Mouse (Mus musculus) midbrain, postnatal 0 days (tissue): ENCODE measurements around the gene Snapc2. TPM values are rescaled to one million over a fixed set of nuclear protein-coding genes. Genes with fewer than 3 reads are reported as not detected.

ENCODE experiments used
- ATAC-seq: fragments of 200-750 bp; cut with Nextera tagmentation; 2 replicates; pipeline ENCODE4 v1.8.0; 2017; ENCODE audit warnings: moderate number of reproducible peaks, mild to moderate bottlenecking, moderate TSS enrichment, moderate library complexity; ENCODE audit not compliant: low FRiP score
- DNase-seq: peaks from one replicate; pipeline ENCODE4 v3.0.0-alpha.2; 2015; ENCODE audit warnings: low spot score
- H3K27ac ChIP-seq: fragments of 300-500 bp; sonication (generic); 2 replicates; pipeline ENCODE4 v1.5.1; 2014; ENCODE audit warnings: low read depth, mild to moderate bottlenecking, low read length, mixed read lengths
- H3K27me3 ChIP-seq: fragments of 300-500 bp; sonication (generic); 2 replicates; pipeline ENCODE4 v1.6.1; 2014; ENCODE audit warnings: low read length, control low read depth, mixed read lengths; ENCODE audit not compliant: insufficient read depth
- H3K36me3 ChIP-seq: fragments of 300-500 bp; sonication (generic); 2 replicates; pipeline ENCODE4 v1.6.1; 2014; ENCODE audit warnings: low read length, control low read depth, mixed read lengths; ENCODE audit not compliant: insufficient read depth
- H3K4me1 ChIP-seq: fragments of 300-500 bp; sonication (generic); 2 replicates; pipeline ENCODE4 v1.6.1; 2014; ENCODE audit warnings: mild to moderate bottlenecking, control low read depth, antibody characterized with exemption, low read length, mixed read lengths; ENCODE audit not compliant: insufficient read depth
- H3K4me2 ChIP-seq: fragments of 300-500 bp; sonication (generic); 2 replicates; pipeline ENCODE4 v1.6.1; 2014; ENCODE audit warnings: low read depth, mild to moderate bottlenecking, low read length, mixed read lengths; ENCODE audit not compliant: poor library complexity, severe bottlenecking
- H3K4me3 ChIP-seq: fragments of 300-500 bp; sonication (generic); 2 replicates; pipeline ENCODE4 v1.5.1; 2014; ENCODE audit warnings: low read depth, mild to moderate bottlenecking, low read length, moderate library complexity
- H3K9ac ChIP-seq: fragments of 300-500 bp; sonication (generic); replicated peaks from 2 replicates; pipeline ENCODE4 v1.6.1; 2014; ENCODE audit warnings: mild to moderate bottlenecking, low read length, moderate library complexity, mixed read lengths; ENCODE audit not compliant: poor library complexity, severe bottlenecking
- H3K9me3 ChIP-seq: fragments of 300-500 bp; sonication (generic); 2 replicates; pipeline ENCODE4 v1.6.1; 2016; ENCODE audit warnings: low read length, control low read depth
- CTCF ChIP-seq: IDR thresholded peaks from 2 replicates; pipeline ENCODE4 v1.5.1; 2016; ENCODE audit warnings: antibody characterized with exemption, mild to moderate bottlenecking
- WGBS: fragments of 180-500 bp; shearing (Covaris S2); extraction: QIAGEN DNeasy Blood & Tissue Kit; methylation state at CpG from one replicate; pipeline ENCODE4 v1.1.7; 2014; 5-methylcytosine and 5-hydroxymethylcytosine counted together
- polyA plus RNA-seq: library from polyadenylated mRNA; unstranded; fragments of >200 nt; fragmentation: Nextera tagmentation; extraction: Ambion mirVana; gene quantifications from 2 replicates; pipeline ENCODE4 v1.2.1, GENCODE M21; 2015
- total RNA-seq: library from RNA; depleted of rRNA; stranded (reverse); fragments of >200 nt; gene quantifications from 2 replicates; pipeline ENCODE4 v1.2.3, GENCODE M21; 2014

The Snapc2 gene
- total and polyA plus RNA-seq, 2 experiments from 2014 or later: 64.8 to 74.3 TPM

DNA sequence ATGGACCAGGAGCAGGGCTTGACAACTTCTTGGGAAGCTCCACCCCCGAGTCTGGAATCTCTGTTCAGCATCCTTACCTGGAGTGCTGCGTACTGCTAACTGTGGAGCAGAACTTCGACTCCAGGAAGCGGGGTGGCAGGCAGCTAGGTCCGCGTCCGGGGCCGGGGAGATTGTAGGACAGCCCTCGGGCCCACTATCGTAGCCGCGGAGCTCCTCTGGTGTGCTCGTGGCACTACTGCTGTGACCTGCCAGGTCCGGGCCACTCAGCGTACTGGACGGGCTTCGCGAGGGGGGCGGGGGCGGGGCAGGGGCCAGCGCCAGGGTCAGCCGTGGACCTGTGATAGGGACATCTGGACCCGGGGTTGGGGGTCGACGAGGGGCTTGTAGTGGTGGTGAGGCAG lies 40.1 kb upstream of the Snapc2 start:
- Histone ChIP-seq H3K9ac (peak overlapping the region; percentile 64), H3K4me1 (peaks cover 16% of the 10 kb centered on the region; the same call in 1 of the 2 replicates), H3K27ac (peak overlapping the region; percentile 63), H3K27me3 (no peaks in the 10 kb centered on the region), H3K36me3 (peaks cover 7% of the 10 kb centered on the region), H3K4me2 (peak overlapping the region; percentile 97), H3K9me3 (no peaks in the 10 kb centered on the region), H3K4me3 (peak overlapping the region; percentile 47)
- no peak for DNase-seq
- ATAC-seq: no peak
- 3% methylated on average over 25 of the region's 25 CpGs for WGBS
- no peak for TF ChIP-seq CTCF

DNA sequence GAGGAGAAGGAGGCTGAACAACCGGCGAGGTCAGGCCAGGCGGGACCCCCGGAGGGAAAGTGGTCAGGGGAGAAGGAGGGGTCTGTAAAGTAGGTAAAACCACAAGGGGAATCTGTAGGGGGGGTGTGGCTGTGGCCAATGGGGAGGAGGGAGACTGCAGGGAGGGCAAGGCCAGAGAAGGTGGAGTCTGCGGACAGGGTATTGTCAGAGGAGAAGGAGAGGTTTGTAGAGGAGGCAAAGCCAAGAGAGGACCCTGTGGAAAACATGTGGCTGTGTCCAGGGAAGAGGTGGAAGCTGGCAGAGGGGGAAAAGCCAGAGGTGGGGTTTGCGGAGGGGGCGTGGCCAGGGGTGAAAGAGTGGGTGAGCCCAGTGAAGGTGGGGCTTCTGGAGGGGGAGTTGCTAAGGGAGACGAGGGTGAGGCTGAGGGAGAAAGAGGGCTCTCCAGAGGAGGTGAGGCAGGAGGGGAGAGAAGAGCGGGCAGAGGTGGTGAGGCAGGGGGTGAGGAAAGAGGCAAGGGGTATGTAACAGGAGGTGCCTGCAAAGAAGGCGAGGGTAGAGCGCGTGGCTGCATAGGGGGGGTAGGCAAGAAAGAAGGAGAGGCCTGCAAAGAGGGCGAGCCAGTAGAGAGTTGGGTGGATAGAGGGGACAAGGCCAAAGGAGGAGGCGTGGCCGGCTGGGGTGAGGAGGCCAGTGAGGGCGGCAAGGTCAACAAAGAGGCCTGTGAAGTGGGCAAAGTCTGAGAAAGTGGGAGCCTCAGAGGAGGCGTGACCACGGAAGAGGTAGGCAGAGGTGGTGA lies 39.5 kb upstream of the Snapc2 start:
- Histone ChIP-seq H3K9me3 (no peaks in the 10 kb centered on the region), H3K9ac (peak overlapping the region; percentile 64), H3K27me3 (no peaks in the 10 kb centered on the region), H3K27ac (peak overlapping the region; percentile 63), H3K4me3 (peak overlapping the region; percentile 47), H3K4me1 (peaks cover 16% of the 10 kb centered on the region; the same call in 1 of the 2 replicates), H3K4me2 (peak overlapping the region; percentile 97), H3K36me3 (peaks cover 7% of the 10 kb centered on the region; the same call in 1 of the 2 replicates)
- 8% methylated on average over 18 of the region's 18 CpGs for WGBS
- ATAC-seq (no peak), DNase-seq (no peak)
- no peak for TF ChIP-seq CTCF

DNA sequence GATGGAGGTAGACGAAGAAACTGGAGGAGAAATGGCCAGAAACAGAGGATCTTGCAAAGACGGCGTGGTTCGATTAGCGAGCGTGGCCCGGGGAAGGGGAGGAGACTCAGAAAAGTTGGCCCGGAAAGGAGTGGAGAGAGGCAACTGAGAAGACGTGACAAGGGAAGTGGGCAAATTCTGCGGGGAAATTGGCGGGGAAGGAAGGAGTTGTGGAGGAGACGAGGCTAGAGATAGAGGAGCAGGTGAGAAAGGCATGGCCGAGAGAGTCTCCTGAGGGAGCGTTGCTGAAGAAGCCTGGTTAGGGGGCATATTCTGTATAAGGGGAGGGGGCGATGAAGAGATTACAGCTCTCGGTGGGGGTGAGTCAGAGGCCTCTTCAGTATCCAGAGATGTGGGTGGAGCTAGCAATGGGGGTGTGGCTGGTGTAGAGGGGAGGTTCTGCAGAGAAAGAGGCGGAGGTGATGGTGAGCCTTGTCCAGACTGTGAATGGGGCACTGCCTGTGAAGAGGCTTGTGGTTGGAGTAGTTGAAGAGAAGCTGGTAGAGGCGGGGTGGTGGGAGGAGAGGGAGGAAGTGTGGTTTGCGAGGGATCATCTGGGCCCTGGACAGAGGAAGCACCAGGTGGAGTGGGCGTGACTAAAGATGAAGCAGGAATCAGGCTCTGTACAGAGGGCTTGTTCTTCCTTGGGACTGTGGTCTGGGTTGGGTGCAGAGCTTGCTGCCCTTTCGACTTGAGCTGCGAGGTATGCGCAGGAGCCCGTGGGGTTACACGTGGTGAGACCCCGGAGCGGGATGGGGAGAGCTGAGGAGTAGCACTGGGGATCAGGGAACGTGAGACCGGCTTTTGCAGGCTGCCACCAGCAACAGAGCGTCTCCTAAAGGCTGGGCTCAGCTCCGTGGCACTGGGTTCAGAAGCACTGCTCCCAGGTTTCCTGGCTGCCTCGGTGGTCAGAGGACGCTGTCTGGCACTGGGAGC lies 38.6 kb upstream of the Snapc2 start:
- Histone ChIP-seq H3K36me3 (peaks cover 7% of the 10 kb centered on the region; the same call in 1 of the 2 replicates), H3K27me3 (no peaks in the 10 kb centered on the region), H3K27ac (peak overlapping the region; percentile 63), H3K9me3 (no peaks in the 10 kb centered on the region), H3K4me1 (peaks cover 16% of the 10 kb centered on the region; the same call in 1 of the 2 replicates), H3K9ac (peak overlapping the region; percentile 64), H3K4me2 (peak overlapping the region; percentile 97), H3K4me3 (peak overlapping the region; percentile 47)
- DNase-seq: no peak
- ATAC-seq: no peak
- 18% methylated on average over 32 of the region's 33 CpGs for WGBS
- no peak for TF ChIP-seq CTCF

DNA sequence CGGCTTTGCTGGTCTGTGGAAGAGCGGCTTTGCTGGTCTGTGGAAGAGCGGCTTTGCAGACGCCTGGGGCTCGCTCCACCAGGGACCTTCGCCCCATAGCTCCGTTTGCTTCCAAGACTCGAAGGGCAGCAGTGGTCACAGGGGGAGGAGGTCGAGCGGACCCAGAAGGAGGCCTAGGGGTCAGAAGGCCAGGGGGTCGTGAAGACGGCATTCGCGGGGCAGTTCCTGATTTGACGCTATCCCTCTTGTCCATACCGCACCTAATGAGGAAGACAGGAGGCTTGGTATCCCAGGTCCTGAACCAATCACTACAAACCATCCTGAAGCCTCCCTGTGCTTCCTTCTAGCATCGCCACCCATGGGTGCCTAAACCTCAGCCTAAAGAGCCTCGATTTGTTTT lies 36.6 kb upstream of the Snapc2 start:
- WGBS: 3% methylated on average over 18 of the region's 18 CpGs
- Histone ChIP-seq H3K27ac (peak overlapping the region; percentile 98), H3K36me3 (no peaks in the 10 kb centered on the region), H3K4me2 (peak overlapping the region; percentile 97), H3K27me3 (no peaks in the 10 kb centered on the region), H3K4me1 (peaks cover 16% of the 10 kb centered on the region; the same call in 1 of the 2 replicates), H3K9ac (peak overlapping the region; percentile 91), H3K4me3 (peak overlapping the region; percentile 70), H3K9me3 (no peaks in the 10 kb centered on the region)
- ATAC-seq: peak; percentile 11; the same call in 1 of the 2 replicates
- TF ChIP-seq CTCF: no peak
- no peak for DNase-seq

DNA sequence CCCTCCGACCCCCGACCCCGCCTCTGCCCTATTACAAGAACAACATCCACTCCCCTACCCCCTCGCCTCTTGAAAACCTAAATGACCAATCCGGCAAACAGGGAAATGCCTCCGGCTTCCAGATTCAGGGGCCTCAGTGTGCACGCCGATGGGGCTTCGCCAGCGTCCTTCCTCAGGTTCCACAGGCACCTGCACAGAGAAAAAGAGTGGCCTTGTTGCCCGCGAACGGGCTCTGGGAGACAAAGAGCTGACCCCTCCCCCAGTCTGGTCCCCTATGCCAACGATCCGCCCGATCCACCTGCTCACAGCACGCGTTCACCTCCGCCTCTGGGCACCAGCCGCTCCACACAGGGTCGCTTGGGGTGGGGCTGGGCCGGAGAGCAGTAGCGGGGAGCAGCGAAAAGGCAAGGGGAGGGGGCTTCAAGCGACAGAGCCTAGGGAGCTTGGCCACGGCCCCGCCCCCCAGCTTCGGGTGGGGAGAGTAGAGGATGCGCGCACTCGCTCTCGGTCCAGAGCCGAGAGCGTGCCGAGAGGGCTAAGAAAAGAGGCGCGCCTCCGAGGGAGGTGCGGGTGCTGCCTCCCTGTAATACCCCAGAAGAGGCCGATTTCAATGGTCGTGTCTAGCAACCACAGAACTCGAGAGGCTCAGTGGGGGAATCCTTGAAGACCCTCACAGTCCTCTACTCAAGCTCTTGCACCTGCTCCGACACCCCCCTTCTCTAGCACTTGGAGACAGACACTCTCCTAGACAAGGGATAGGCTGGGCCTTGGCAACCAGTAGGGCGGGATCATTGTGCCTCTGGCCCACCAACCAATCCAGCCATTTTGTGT lies 35.9 kb upstream of the Snapc2 start, which contains the start of gene Prr36:
Gene Prr36, minus strand, starts transcription at position 669 of the 831 bp plus-strand sequence.
- H3K9ac ChIP-seq: peak within 1 kb of the TSS; percentile 91
- no peak; the same call in 1 of the 2 replicates for TF ChIP-seq CTCF
- WGBS: 1% methylated on average over 44 of the region's 44 CpGs

More for the DNA sequence above, 35.9 kb upstream of the Snapc2 start, which contains the start of gene Prr36:
- peak within 1 kb of the TSS; percentile 97 for H3K4me2 ChIP-seq
- peak; percentile 91 for ATAC-seq
- H3K4me1 ChIP-seq: peaks cover 16% of the 10 kb centered on the region; the same call in 1 of the 2 replicates
- no peaks in the 10 kb centered on the region for H3K36me3 ChIP-seq
- H3K27ac ChIP-seq: peak within 1 kb of the TSS; percentile 98
- no peaks in the 10 kb centered on the region for H3K27me3 ChIP-seq
- peak; percentile 94 for DNase-seq
- H3K9me3 ChIP-seq: no peaks in the 10 kb centered on the region
- peak within 1 kb of the TSS; percentile 70 for H3K4me3 ChIP-seq
